Mouse (Mus musculus) megakaryocyte, embryonic 14.5 days (primary cell): ENCODE results near the gene BC051665. TPM values are rescaled to one million over a fixed set of nuclear protein-coding genes. Genes with fewer than 3 reads are reported as not detected.

Experiments
- H3K27me3 ChIP-seq: replicated peaks from 2 replicates; pipeline ENCODE3; 2012; ENCODE audit warnings: inconsistent platforms
- H3K36me3 ChIP-seq: replicated peaks from 2 replicates; pipeline ENCODE3; 2012; ENCODE audit warnings: low read length, inconsistent platforms, mixed read lengths
- H3K4me1 ChIP-seq: 2 replicates; pipeline ENCODE4 v1.6.1; 2012; ENCODE audit warnings: inconsistent platforms
- H3K4me3 ChIP-seq: replicated peaks from 2 replicates; pipeline ENCODE3; 2012; ENCODE audit warnings: moderate library complexity, mild to moderate bottlenecking, inconsistent platforms
- H3K9me3 ChIP-seq: 2 replicates; pipeline ENCODE4 v1.6.1; 2012; ENCODE audit warnings: inconsistent platforms
- FLI1 ChIP-seq: IDR thresholded peaks from 2 replicates; pipeline ENCODE4 v1.6.1; 2012; ENCODE audit warnings: low read length, inconsistent platforms, mixed read lengths
- GATA1 ChIP-seq: IDR thresholded peaks from 3 replicates; pipeline ENCODE4 v1.6.1; 2012; ENCODE audit warnings: mixed read lengths, low read length, inconsistent platforms, borderline replicate concordance
- polyA plus RNA-seq: library from polyadenylated mRNA; stranded (reverse); fragments of >175 nt; gene quantifications from 2 replicates; pipeline ENCODE4 v1.2.3, GENCODE M21; 2012; ENCODE audit warnings: low replicate concordance; ENCODE audit not compliant: insufficient read depth

BC051665 gene
- polyA plus RNA-seq, 1 experiment: not detected

DNA sequence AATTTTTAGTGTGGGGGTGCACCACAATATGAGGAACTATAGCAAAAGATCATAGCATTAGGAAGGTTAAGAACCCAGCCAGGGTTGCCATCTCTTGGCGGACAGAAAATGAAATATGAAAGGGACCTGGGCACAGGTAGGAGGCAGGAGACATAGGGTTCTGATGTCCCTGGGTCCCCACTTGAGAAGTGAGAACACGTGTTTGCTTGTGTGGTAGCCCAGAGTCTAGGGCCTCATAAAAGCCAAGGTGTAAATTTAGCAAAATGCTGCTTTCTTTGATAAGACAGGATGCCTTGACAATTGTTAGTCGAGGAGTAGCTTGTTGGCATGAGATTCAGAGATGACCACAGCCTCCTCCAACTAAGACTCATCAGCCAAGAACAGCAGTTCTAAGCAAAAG is 41.4 kb downstream of the BC051665 start:
- H3K36me3 ChIP-seq: peaks cover 89% of the 10 kb centered on the region
- H3K9me3 ChIP-seq: no peaks in the 10 kb centered on the region
- TF ChIP-seq GATA1 (no peak), FLI1 (no peak)
- no peak overlapping the region for H3K4me3 ChIP-seq
- H3K27me3 ChIP-seq: no peaks in the 10 kb centered on the region
- H3K4me1 ChIP-seq: peaks cover 94% of the 10 kb centered on the region

DNA sequence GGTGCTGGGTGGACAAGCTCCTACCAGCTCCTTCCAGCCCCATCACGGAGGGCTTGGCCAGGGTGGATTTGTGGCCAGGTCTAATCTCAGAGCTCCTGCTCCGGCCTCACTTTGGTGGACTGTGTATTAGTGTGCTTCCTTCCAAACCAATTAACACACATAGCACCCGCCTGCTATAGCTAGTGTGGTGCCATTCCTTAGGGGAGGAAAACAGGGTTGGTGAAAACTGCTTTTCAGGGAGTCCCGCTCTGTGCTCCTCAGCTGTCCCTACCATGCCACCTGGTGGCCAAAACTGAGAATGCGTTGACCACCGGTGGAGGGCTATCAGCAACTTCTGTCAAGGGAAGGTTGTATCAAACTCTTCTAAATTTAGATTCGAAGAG is 42.1 kb downstream of the BC051665 start:
- TF ChIP-seq GATA1 (no peak), FLI1 (no peak)
- Histone ChIP-seq H3K36me3 (peaks cover 88% of the 10 kb centered on the region), H3K9me3 (no peaks in the 10 kb centered on the region), H3K4me3 (peak overlapping the region; percentile 87), H3K27me3 (no peaks in the 10 kb centered on the region), H3K4me1 (peaks cover 94% of the 10 kb centered on the region)

DNA sequence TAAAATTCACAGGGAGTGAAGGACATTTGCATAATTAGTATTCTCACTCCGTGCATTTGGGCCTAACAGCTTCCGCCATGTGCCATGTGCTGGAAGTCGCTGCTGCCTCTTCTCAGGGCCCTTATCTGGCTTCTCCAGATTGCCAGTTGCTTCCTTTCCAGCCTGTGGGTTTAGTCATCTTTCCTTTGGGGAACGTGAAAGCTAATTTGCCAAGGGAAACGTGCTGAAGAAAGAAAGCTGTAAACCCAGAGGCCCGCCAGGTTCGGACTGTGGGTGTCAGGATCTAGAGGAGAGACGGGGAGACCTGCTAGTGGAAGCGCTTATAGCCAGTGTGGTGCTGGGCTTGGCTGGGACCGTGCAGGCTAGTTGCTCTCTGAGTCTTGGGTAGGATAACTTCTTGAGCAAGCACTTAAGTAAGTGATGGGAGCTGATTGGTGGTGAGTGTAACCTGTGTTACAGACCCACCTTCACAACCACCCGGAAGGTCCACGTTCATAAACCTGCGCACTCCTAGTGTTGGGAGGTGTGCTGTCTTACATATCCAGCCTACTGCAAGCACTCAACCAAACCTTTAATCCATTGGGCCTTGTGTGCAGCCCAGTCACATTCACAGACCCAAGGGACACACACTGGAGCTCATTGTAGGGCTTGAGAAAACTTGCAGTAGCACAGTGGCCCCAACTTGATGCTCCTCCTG is 42.6 kb downstream of the BC051665 start:
- H3K4me1 ChIP-seq: peaks cover 94% of the 10 kb centered on the region
- H3K36me3 ChIP-seq: peaks cover 82% of the 10 kb centered on the region
- peak overlapping the region; percentile 87 for H3K4me3 ChIP-seq
- H3K9me3 ChIP-seq: no peaks in the 10 kb centered on the region
- H3K27me3 ChIP-seq: no peaks in the 10 kb centered on the region
- TF ChIP-seq GATA1: peak; percentile 84; the same call in 2 of the 3 replicates
- TF ChIP-seq FLI1: peak; percentile 83

DNA sequence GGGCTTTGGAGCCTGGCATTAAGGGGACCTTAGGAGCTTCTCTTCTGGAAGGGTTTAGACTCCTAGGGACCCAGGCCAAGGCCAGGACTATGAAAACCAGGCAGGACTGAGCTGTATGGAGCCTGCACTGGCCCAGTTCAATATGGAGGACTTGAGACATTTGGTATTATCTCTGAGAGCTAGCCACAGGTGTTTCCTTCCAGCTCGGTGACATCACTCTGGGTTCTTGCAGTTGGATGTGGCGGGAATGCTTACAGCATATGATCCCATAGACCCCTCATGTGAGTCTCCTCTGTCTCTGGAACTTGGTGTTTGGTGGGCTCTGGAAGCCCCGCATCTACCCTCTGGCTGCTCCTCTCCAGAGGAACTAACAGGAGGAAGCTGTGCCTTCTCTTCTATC is 43.6 kb downstream of the BC051665 start:
- H3K4me3 ChIP-seq: peak overlapping the region; percentile 73
- no peaks in the 10 kb centered on the region for H3K9me3 ChIP-seq
- H3K36me3 ChIP-seq: peaks cover 73% of the 10 kb centered on the region
- TF ChIP-seq GATA1: no peak
- TF ChIP-seq FLI1: no peak
- H3K4me1 ChIP-seq: peaks cover 98% of the 10 kb centered on the region
- no peaks in the 10 kb centered on the region for H3K27me3 ChIP-seq

DNA sequence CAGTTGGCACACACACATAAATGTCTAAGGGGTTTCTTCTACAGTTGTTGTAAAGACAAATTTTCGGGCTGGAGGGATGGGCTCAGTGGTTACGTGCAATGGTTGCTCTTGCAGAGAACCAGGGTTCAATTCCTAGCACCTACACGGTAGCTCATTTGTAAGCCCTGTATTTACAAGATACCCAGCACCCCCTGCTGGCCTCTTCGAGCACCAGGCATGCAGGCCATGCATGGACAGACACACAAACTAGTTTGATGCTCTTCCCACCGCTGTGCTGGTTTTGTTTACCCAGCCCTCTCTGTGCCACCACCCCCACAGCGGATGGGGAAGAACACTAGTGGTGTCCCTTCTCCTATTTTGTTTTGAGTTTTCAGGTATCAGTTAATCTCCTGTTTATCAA is 45.9 kb downstream of the BC051665 start:
- H3K9me3 ChIP-seq: no peaks in the 10 kb centered on the region
- peaks cover 95% of the 10 kb centered on the region for H3K4me1 ChIP-seq
- no peaks in the 10 kb centered on the region for H3K27me3 ChIP-seq
- H3K36me3 ChIP-seq: peaks cover 70% of the 10 kb centered on the region
- TF ChIP-seq GATA1: no peak
- no peak for TF ChIP-seq FLI1
- peak overlapping the region; percentile 35 for H3K4me3 ChIP-seq

DNA sequence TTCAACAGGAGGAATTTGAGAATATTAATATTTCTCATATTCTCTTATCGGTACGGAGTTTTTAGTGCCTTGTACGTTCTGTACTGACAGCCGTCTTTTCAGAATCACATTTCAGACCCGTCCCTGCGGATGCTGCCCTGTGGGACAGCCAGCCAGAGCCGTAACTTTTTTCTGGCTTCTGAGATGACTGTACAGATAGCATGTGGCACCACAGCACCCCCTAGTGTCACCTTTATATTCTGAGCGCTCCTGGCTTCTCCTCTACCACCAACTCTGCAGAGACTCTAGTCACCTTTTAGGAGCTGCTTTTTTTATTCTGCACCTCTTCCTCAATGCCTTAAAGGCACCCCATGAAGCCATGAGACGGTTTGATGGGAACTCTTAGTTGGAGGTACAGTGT is 47.7 kb downstream of the BC051665 start:
- Histone ChIP-seq H3K4me3 (peak overlapping the region; percentile 88), H3K4me1 (peaks cover 88% of the 10 kb centered on the region), H3K9me3 (no peaks in the 10 kb centered on the region), H3K36me3 (peaks cover 76% of the 10 kb centered on the region), H3K27me3 (no peaks in the 10 kb centered on the region)
- no peak for TF ChIP-seq FLI1
- no peak for TF ChIP-seq GATA1

DNA sequence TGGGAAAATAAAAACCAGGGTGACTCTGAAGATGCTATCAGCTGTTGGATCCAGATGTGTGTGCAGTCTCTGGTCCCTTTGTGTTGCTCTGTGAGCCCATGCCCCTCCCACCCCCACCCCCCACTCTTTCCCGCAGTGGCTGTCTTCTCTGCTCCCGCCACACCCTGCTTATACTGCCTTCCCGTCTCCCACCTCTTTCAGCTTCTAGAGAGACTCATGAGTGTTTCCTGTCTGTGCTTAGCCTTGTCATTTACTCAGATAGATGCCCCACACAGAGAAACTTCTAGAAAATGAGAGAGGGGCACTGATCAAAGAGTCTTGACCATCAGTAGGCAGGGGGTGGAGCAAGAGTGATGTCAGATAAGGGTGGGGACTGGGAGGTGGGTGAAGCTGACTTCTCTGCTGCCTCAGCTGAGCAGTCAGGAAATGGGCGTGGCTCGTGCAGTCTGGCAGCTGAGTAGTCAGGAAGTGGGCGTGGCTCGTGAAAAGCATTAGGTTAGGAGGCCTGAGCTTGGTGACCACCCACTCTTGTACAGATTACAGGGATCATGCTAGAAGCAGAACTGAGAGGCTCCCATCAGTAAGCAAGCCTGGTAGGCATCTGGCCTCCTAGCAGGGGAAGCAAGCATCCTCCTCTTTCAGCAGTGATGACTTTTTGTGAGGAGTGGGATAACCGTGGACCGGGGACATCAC is 48.4 kb downstream of the BC051665 start:
- H3K4me1 ChIP-seq: peaks cover 88% of the 10 kb centered on the region
- H3K36me3 ChIP-seq: peaks cover 80% of the 10 kb centered on the region
- peak overlapping the region; percentile 88 for H3K4me3 ChIP-seq
- TF ChIP-seq GATA1: no peak
- no peak for TF ChIP-seq FLI1
- no peaks in the 10 kb centered on the region for H3K27me3 ChIP-seq
- H3K9me3 ChIP-seq: no peaks in the 10 kb centered on the region

DNA sequence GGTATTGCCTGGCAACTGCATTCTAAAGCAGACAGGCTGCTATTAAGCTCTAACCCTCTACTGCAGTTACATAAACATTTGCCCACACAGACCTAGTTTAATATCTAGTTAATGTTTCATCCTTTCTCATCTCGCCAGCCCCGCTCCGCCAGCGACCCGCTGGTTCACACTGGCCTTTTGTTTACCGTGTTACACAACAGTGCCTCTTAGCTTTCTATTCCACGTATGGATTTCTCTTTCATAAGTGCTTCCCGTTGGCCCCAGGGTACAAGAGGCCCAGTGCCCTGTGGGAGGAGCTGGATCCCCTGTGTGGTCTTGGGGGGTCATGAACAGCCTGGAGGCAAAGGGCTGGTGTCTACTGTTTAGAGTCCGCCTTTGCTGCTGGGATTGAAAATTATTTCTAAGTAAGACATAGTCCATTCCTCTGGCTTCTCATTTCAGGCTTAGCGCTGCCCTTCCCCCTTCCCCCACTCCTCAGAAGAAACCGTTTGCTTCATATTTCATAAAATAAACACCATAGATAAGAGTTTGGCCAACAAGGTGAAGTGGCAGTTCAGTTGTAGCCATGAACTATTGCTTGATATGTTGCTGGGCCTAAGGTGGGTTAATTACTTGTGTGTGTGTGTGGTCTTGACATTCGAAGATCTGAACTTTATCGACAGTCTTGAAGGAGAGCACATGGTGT is 49.6 kb downstream of the BC051665 start:
- Histone ChIP-seq H3K9me3 (no peaks in the 10 kb centered on the region), H3K4me3 (no peak overlapping the region), H3K4me1 (peaks cover 77% of the 10 kb centered on the region), H3K27me3 (no peaks in the 10 kb centered on the region), H3K36me3 (peaks cover 80% of the 10 kb centered on the region)
- TF ChIP-seq FLI1 (no peak), GATA1 (no peak)

DNA sequence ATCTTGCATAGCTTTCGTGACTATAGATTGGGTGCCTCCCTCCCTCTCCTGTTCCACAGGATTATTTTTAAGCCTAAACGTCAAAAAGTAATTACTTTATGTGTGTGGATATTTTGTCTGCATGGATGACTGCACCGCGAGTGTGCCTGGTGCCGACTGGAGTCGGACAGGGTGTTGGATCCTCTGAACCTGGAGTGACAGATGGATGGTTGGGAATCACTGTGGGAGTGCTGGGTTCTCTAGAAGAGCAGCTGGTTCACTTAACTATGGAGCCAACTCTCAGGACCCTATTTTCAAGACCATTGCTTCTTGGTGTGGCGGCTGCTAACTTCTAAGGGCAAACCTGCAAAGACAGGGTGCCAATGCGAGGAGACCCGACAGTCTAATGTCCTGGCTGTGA is 50.9 kb downstream of the BC051665 start:
- Histone ChIP-seq H3K4me3 (no peak overlapping the region), H3K9me3 (no peaks in the 10 kb centered on the region), H3K36me3 (peaks cover 78% of the 10 kb centered on the region), H3K4me1 (peaks cover 66% of the 10 kb centered on the region), H3K27me3 (no peaks in the 10 kb centered on the region)
- no peak for TF ChIP-seq FLI1
- TF ChIP-seq GATA1: no peak

Other genes starting within 250 kb of the BC051665 start
- 7.4 and 13.9 TPM in 2 replicates for gene Dapk1, start 184.4 kb downstream of the BC051665 start, polyA plus RNA-seq
- gene Ctsll3, start 16.5 kb upstream of the BC051665 start, polyA plus RNA-seq: not detected in 2 replicates
- gene 4930486L24Rik, start 78.1 kb upstream of the BC051665 start, polyA plus RNA-seq: not detected in 2 replicates
- 3.3 and 11.0 TPM in 2 replicates for gene Gm49392, start 110.5 kb upstream of the BC051665 start, polyA plus RNA-seq
- 31.9 TPM in 1 of 2 replicates, not detected in the other for gene Ctla2b, start 111.1 kb upstream of the BC051665 start, polyA plus RNA-seq
- gene Tpbpb, start 118.5 kb upstream of the BC051665 start, polyA plus RNA-seq: not detected in 2 replicates
- gene Gm49393, start 149.2 kb upstream of the BC051665 start, polyA plus RNA-seq: not detected in 2 replicates
- 6.5 and 26.5 TPM in 2 replicates for gene Gm49391, start 150.2 kb upstream of the BC051665 start, polyA plus RNA-seq
- gene Ctla2a, start 150.3 kb upstream of the BC051665 start, polyA plus RNA-seq: 33.0 and 240 TPM in 2 replicates
- 2.1 TPM in 1 of 2 replicates, not detected in the other for gene Tpbpa, start 155.6 kb upstream of the BC051665 start, polyA plus RNA-seq
- gene Ctsj, start 219.6 kb upstream of the BC051665 start, polyA plus RNA-seq: not detected in 2 replicates